Mouse (Mus musculus) stomach, postnatal 0 days (tissue): ENCODE measurements around the gene Cdk14.

ENCODE experiments used
- CTCF ChIP-seq: IDR thresholded peaks from 2 replicates; pipeline ENCODE4 v1.5.1; 2016; ENCODE audit warnings: antibody characterized with exemption, low read depth, mild to moderate bottlenecking, moderate library complexity
- EP300 ChIP-seq: optimal IDR thresholded peaks from 2 replicates; pipeline ENCODE3; 2016; ENCODE audit warnings: antibody characterized with exemption

GRCm38 (mm10) chr5:4776495-4776894, 643.6 kb downstream of the Cdk14 start:
- TF ChIP-seq CTCF (no peak), EP300 (no peak)
